ENCODE assay signal across 8 mouse cellular contexts in the genomic region with DNA sequence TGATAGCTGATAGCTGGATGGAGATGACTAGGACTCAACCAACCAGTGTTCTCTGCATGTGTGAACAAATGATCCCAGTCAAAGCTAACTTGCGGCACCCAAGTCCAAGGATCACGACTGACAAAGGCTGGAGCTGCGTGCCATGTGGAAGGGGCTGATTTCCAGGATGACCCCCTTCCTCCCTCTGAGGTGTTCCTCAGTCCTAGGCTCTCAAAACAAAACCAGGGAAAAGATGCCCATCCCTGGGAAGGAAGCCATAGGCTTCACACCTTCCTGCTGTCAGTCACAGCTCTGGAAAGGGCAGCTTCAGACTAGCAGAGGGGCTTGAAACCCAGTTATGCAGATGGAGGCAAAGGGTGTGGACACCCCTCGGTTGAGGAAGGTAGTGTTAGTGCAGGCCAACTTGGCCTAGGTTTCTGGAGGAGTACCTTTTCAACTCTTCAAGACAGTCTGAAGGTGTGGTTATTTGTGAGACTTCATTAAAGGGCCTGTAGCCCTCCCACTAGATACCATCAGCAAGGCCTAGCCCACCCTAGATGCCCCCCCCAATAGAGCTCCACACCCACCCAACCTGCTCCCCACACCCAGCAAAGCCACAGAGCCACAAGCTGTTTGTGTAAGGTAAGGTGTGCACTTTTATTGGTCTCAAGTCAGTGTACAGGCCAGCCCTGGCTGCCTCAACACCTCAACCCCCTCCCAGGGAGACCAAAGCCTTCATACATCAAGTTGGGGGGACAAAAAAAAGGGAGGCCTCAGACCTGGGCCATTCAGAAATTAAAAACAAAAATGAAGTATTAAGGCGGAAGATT. TPM values are rescaled to one million over a fixed set of nuclear protein-coding genes. Genes with fewer than 3 reads are reported as not detected.
A peak's percentile ranks its signal among the peaks of the same experiment; 100 is the strongest.
DNase-seq lines count a peak whose midpoint lies in the region; ATAC-seq and TF ChIP-seq lines count a peak whose summit lies in the region.

No protein-coding gene starts in this region.

- no peak for TF ChIP-seq CTCF in spleen, adult 2 months (IDR thresholded peaks at IDR 0.05; ENCODE audit: extremely low read depth, insufficient read depth, insufficient read length, insufficient replicate concordance)

- H3K36me3 ChIP-seq in spleen, adult 2 months (ENCODE audit: control insufficient read depth, insufficient read depth, low read length) = peaks cover 55% of the 10 kb centered on the region
- H3K36me3 ChIP-seq in forebrain, embryonic 10.5 days (replicated peaks) = peaks cover 80% of the 10 kb centered on the region
- peaks cover 68% of the 10 kb centered on the region for H3K36me3 ChIP-seq in limb, embryonic 12.5 days
- H3K36me3 ChIP-seq in splenic B cell, adult 2 months (ENCODE audit: control insufficient read depth, insufficient read depth, low read length, poor library complexity, severe bottlenecking) = peaks cover 48% of the 10 kb centered on the region

- H3K9ac ChIP-seq in limb, embryonic 12.5 days (replicated peaks) = 0 out of 2 replicates have a peak overlapping the region, but pooled peaks have one; percentile 34

- DNase-seq in spleen, adult 2 months (ENCODE audit: low read depth in 1 of 2, low spot score in 2 of 2) = no peak
- no peak for DNase-seq in spleen, adult 12 weeks (ENCODE audit: low spot score)
- no peak for DNase-seq in forebrain, embryonic 10.5 days (ENCODE audit: extremely low spot score, low spot score)
- peak; percentile 32 for DNase-seq in splenic B cell, adult 2 months (ENCODE audit: low read depth, low spot score)
- no peak for DNase-seq in adrenal gland, postnatal 14 days
- DNase-seq in layer of hippocampus, adult 11-12 months (ENCODE audit: low spot score) = no peak
- no peak for DNase-seq in gastrocnemius, postnatal 10 days

- no peaks in the 10 kb centered on the region; the same call in 1 of the 2 replicates for H3K4me1 ChIP-seq in spleen, adult 2 months (ENCODE audit: control insufficient read depth, insufficient read depth, insufficient read length)
- H3K4me1 ChIP-seq in forebrain, embryonic 10.5 days = peaks cover 35% of the 10 kb centered on the region
- peaks cover 31% of the 10 kb centered on the region for H3K4me1 ChIP-seq in limb, embryonic 12.5 days (replicated peaks)

- peak overlapping the region; percentile 23 for H3K27ac ChIP-seq in spleen, adult 2 months (ENCODE audit: insufficient read depth, low read length)
- H3K27ac ChIP-seq in forebrain, embryonic 10.5 days = no peak overlapping the region
- peak overlapping the region; percentile 73 for H3K27ac ChIP-seq in limb, embryonic 12.5 days

- TF ChIP-seq POLR2A in spleen, adult 2 months (IDR thresholded peaks at IDR 0.05; ENCODE audit: low read depth, low read length) = no peak

- H3K4me3 ChIP-seq in spleen, adult 2 months (ENCODE audit: extremely low read depth, insufficient read depth, insufficient read length) = peak overlapping the region; percentile 23; the same call in 1 of the 2 replicates
- peak overlapping the region; percentile 24 for H3K4me3 ChIP-seq in forebrain, embryonic 10.5 days
- 0 out of 2 replicates have a peak overlapping the region, but pooled peaks have one; percentile 0 for H3K4me3 ChIP-seq in limb, embryonic 12.5 days (replicated peaks)

- H3K9me3 ChIP-seq in forebrain, embryonic 10.5 days = no peaks in the 10 kb centered on the region
- no peaks in the 10 kb centered on the region for H3K9me3 ChIP-seq in limb, embryonic 12.5 days

- no peaks in the 10 kb centered on the region for H3K27me3 ChIP-seq in spleen, adult 2 months (ENCODE audit: control insufficient read depth, insufficient read depth, low read length)
- no peaks in the 10 kb centered on the region for H3K27me3 ChIP-seq in forebrain, embryonic 10.5 days (ENCODE audit: poor library complexity, severe bottlenecking)
- no peaks in the 10 kb centered on the region for H3K27me3 ChIP-seq in limb, embryonic 12.5 days
- no peaks in the 10 kb centered on the region for H3K27me3 ChIP-seq in splenic B cell, adult 2 months (ENCODE audit: control insufficient read depth, insufficient read depth, low read length, poor library complexity, severe bottlenecking)

- no peak for ATAC-seq in limb, embryonic 12.5 days (ENCODE audit: insufficient number of reproducible peaks, insufficient read depth, low FRiP score, low TSS enrichment, low read depth)

- H3K4me2 ChIP-seq in limb, embryonic 12.5 days = peak overlapping the region; percentile 8

- WGBS in spleen, adult 2 months = 70% methylated on average over 5 of the region's 5 CpGs
- 56% methylated on average over 5 of the region's 5 CpGs for WGBS in forebrain, embryonic 10.5 days
- WGBS in limb, embryonic 12.5 days = 54% methylated on average over 5 of the region's 5 CpGs

RNA-seq across cellular contexts. Expression of a gene that starts 3.8 kb away (rescaled TPM):
- 6,692 and 9,830 TPM in 2 replicates for polyA plus RNA-seq in spleen, adult 2 months (2012; rRNA removed)
- polyA plus RNA-seq in forebrain, embryonic 10.5 days (2016; fragmentation: Nextera tagmentation; extraction: Ambion mirVana) = 12,867 and 12,868 TPM in 2 replicates
- polyA plus RNA-seq in limb, embryonic 12.5 days (2016; fragmentation: Nextera tagmentation; extraction: Ambion mirVana) = 12,553 and 13,538 TPM in 2 replicates
- total RNA-seq in adrenal gland, postnatal 14 days (2021) = 2,967 and 3,254 TPM in 2 replicates
- 1,000 to 10,000 TPM; 1,451 to 1,869 TPM for total RNA-seq in gastrocnemius, postnatal 10 days (2021)

RNA-seq across cellular contexts. Expression of a gene that starts 7.5 kb away (rescaled TPM):
- polyA plus RNA-seq in spleen, adult 2 months (2012; rRNA removed) = 15.8 and 22.1 TPM in 2 replicates
- polyA plus RNA-seq in forebrain, embryonic 10.5 days (2016; fragmentation: Nextera tagmentation; extraction: Ambion mirVana) = 24.2 and 25.1 TPM in 2 replicates
- polyA plus RNA-seq in limb, embryonic 12.5 days (2016; fragmentation: Nextera tagmentation; extraction: Ambion mirVana) = 13.0 and 13.1 TPM in 2 replicates
- total RNA-seq in adrenal gland, postnatal 14 days (2021) = 11.8 and 12.0 TPM in 2 replicates
- total RNA-seq in gastrocnemius, postnatal 10 days (2021) = 1 to 10 TPM; 7.1 to 8.4 TPM

RNA-seq across cellular contexts. Expression of a gene that starts 57.4 kb away (rescaled TPM):
- polyA plus RNA-seq in spleen, adult 2 months (2012; rRNA removed) = 33.7 and 59.8 TPM in 2 replicates
- polyA plus RNA-seq in forebrain, embryonic 10.5 days (2016; fragmentation: Nextera tagmentation; extraction: Ambion mirVana) = 676 and 689 TPM in 2 replicates
- 576 and 587 TPM in 2 replicates for polyA plus RNA-seq in limb, embryonic 12.5 days (2016; fragmentation: Nextera tagmentation; extraction: Ambion mirVana)
- total RNA-seq in adrenal gland, postnatal 14 days (2021) = 62.0 and 75.3 TPM in 2 replicates
- total RNA-seq in gastrocnemius, postnatal 10 days (2021) = 100 to 1,000 TPM in 1 of 2 experiments, 10 to 100 TPM in 1; 94.0 to 121 TPM
